Mouse (Mus musculus) ES-Bruce4 (cell line): ENCODE results near the gene Sergef. TPM values are rescaled to one million over a fixed set of nuclear protein-coding genes. Genes with fewer than 3 reads are reported as not detected.
"Not testable (repeated sequence)": the region's sequence is repeated elsewhere in the genome, so short reads cannot be mapped to it uniquely, and the experiment has no call there.

ENCODE experiments used
- H3K27ac ChIP-seq: 2 replicates; pipeline ENCODE4 v1.5.1; 2012; ENCODE audit warnings: low read length, inconsistent platforms; ENCODE audit not compliant: insufficient read depth
- H3K27me3 ChIP-seq: 2 replicates; pipeline ENCODE4 v1.6.1; 2012; ENCODE audit warnings: mild to moderate bottlenecking, low read length, inconsistent platforms; ENCODE audit not compliant: control insufficient read depth, poor library complexity, insufficient read depth, severe bottlenecking
- H3K36me3 ChIP-seq: 2 replicates; pipeline ENCODE4 v1.6.1; 2012; ENCODE audit warnings: inconsistent platforms, mild to moderate bottlenecking, low read length, moderate library complexity; ENCODE audit not compliant: control insufficient read depth, poor library complexity, insufficient read depth, severe bottlenecking
- H3K4me1 ChIP-seq: one replicate; pipeline ENCODE4 v1.8.1; 2011; ENCODE audit warnings: low read length; ENCODE audit not compliant: control insufficient read depth, insufficient read depth
- H3K4me3 ChIP-seq: 2 replicates; pipeline ENCODE4 v1.5.1; 2011; ENCODE audit warnings: low read depth, mild to moderate bottlenecking, low read length
- H3K9ac ChIP-seq: 2 replicates; pipeline ENCODE4 v1.6.1; 2012; ENCODE audit warnings: low read depth, mild to moderate bottlenecking, inconsistent platforms; ENCODE audit not compliant: poor library complexity, severe bottlenecking
- H3K9me3 ChIP-seq: replicated peaks from 2 replicates; pipeline ENCODE4 v1.6.1; 2012; ENCODE audit warnings: mild to moderate bottlenecking, low read length, inconsistent platforms; ENCODE audit not compliant: control insufficient read depth, poor library complexity, insufficient read depth, severe bottlenecking
- CTCF ChIP-seq: IDR thresholded peaks from one replicate; pipeline ENCODE4 v1.8.1; 2011; ENCODE audit warnings: low read depth, low read length
- EP300 ChIP-seq: IDR thresholded peaks from 2 replicates; pipeline ENCODE4 v1.6.1; 2011; ENCODE audit warnings: low read depth, low read length; ENCODE audit not compliant: insufficient read depth
- POLR2A ChIP-seq: IDR thresholded peaks from one replicate; pipeline ENCODE4 v1.8.1; 2011; ENCODE audit warnings: low read length; ENCODE audit not compliant: insufficient read depth
- polyA plus RNA-seq: library from polyadenylated mRNA; stranded (reverse); fragments of >200 nt; gene quantifications from 2 replicates; pipeline ENCODE4 v1.2.4, GENCODE M21; 2011; ENCODE audit warnings: low read depth; ENCODE audit not compliant: missing spikeins, insufficient read depth, insufficient read length

Sergef gene
- polyA plus RNA-seq, 1 experiment, result 5.8 TPM

GRCm38 (mm10) chr7:46652279-46652678, 12.7 kb upstream of the Sergef start:
- Histone ChIP-seq H3K4me1 (no peaks in the 10 kb centered on the region), H3K36me3 (no peaks in the 10 kb centered on the region), H3K27me3 (no peaks in the 10 kb centered on the region), H3K9me3 (no peaks in the 10 kb centered on the region), H3K4me3 (no peak overlapping the region), H3K9ac (no peak overlapping the region), H3K27ac (no peak overlapping the region)
- TF ChIP-seq EP300 (no peak), CTCF (no peak), POLR2A (no peak)

GRCm38 (mm10) chr7:46650231-46650630, 10.6 kb upstream of the Sergef start:
- H3K36me3 ChIP-seq, H3K27me3 ChIP-seq, H3K9ac ChIP-seq, H3K4me1 ChIP-seq, H3K27ac ChIP-seq, H3K4me3 ChIP-seq, H3K9me3 ChIP-seq: not testable (repeated sequence)

GRCm38 (mm10) chr7:46648431-46649140, 9.0 kb upstream of the Sergef start:
- Histone ChIP-seq H3K27me3 (no peaks in the 10 kb centered on the region), H3K27ac (no peak overlapping the region), H3K9me3 (no peaks in the 10 kb centered on the region), H3K9ac (no peak overlapping the region), H3K36me3 (no peaks in the 10 kb centered on the region), H3K4me1 (no peaks in the 10 kb centered on the region), H3K4me3 (no peak overlapping the region)
- TF ChIP-seq CTCF (no peak), POLR2A (no peak), EP300 (no peak)

DNA sequence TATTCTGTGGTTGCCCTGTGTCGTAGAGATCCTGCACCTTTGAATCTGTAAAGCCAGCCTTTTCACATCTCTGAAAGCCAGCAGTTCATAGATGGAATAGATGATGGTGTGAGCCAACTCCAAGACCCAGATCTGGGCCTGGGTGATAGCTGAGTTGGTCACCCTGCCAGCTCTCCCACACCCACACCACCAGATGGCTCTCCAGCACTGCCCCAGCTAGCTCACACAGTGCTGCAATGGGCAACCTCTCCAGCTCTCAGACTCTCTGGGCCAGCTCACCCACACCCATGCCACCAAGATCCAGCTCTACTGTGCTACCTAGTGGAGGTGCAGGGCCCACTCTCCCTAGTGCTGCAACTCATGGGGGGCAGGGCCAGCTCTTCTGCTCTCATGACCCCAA, 3.6 kb upstream of the Sergef start:
- H3K4me3 ChIP-seq, result no peak overlapping the region
- TF ChIP-seq POLR2A, result no peak
- peak; percentile 52 for TF ChIP-seq CTCF
- no peak for TF ChIP-seq EP300
- no peak overlapping the region for H3K9ac ChIP-seq
- no peaks in the 10 kb centered on the region for H3K4me1 ChIP-seq
- no peak overlapping the region for H3K27ac ChIP-seq
- no peaks in the 10 kb centered on the region for H3K9me3 ChIP-seq
- no peaks in the 10 kb centered on the region for H3K36me3 ChIP-seq
- no peaks in the 10 kb centered on the region for H3K27me3 ChIP-seq

DNA sequence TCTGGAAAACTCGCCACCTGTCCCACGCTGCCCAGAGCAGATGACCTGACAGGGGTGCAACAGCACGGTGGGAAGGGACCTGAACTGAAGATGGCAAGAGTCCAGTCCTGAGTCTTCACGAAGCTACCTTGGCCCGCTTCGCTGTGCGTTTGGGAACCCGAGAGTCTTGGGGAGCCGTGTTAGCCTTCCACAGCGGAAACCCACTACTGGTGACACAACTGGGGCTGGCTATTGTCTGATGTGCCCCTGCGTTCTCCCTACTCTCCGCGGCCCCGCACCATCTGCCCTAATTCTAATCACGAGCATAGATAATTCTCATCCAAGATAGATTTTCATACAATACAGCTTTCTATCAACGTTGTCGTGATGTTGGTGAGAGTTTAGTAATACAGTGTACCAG, 455 bp upstream of the Sergef start:
- H3K9me3 ChIP-seq, result no peaks in the 10 kb centered on the region
- TF ChIP-seq POLR2A (no peak), CTCF (no peak), EP300 (no peak)
- peak overlapping the region; percentile 72 for H3K4me3 ChIP-seq
- peak overlapping the region; percentile 3; the same call in 1 of the 2 replicates for H3K9ac ChIP-seq
- H3K27ac ChIP-seq, result no peak overlapping the region
- H3K27me3 ChIP-seq, result no peaks in the 10 kb centered on the region
- H3K36me3 ChIP-seq, result no peaks in the 10 kb centered on the region
- H3K4me1 ChIP-seq, result no peaks in the 10 kb centered on the region

- Histone ChIP-seq H3K27ac (no peak overlapping the region), H3K36me3 (no peaks in the 10 kb centered on the region)
- no peak for TF ChIP-seq EP300
- TF ChIP-seq POLR2A, result no peak
- no peak for TF ChIP-seq CTCF
Measured at GRCm38 (mm10) chr7:46638889-46639691, 517 bp downstream of the Sergef start.

More at GRCm38 (mm10) chr7:46638889-46639691, 517 bp downstream of the Sergef start:
- Histone ChIP-seq H3K4me1 (no peaks in the 10 kb centered on the region), H3K27me3 (no peaks in the 10 kb centered on the region), H3K9ac (peak overlapping the region; percentile 51), H3K4me3 (peak overlapping the region; percentile 57), H3K9me3 (no peaks in the 10 kb centered on the region)
